Mouse (Mus musculus): ENCODE data around the gene Dennd2a. TPM values are rescaled to one million over a fixed set of nuclear protein-coding genes. Genes with fewer than 3 reads are reported as not detected.

The Dennd2a gene
- polyA plus RNA-seq, 1 experiment from 2014 or later, result 26.1 TPM

DNA sequence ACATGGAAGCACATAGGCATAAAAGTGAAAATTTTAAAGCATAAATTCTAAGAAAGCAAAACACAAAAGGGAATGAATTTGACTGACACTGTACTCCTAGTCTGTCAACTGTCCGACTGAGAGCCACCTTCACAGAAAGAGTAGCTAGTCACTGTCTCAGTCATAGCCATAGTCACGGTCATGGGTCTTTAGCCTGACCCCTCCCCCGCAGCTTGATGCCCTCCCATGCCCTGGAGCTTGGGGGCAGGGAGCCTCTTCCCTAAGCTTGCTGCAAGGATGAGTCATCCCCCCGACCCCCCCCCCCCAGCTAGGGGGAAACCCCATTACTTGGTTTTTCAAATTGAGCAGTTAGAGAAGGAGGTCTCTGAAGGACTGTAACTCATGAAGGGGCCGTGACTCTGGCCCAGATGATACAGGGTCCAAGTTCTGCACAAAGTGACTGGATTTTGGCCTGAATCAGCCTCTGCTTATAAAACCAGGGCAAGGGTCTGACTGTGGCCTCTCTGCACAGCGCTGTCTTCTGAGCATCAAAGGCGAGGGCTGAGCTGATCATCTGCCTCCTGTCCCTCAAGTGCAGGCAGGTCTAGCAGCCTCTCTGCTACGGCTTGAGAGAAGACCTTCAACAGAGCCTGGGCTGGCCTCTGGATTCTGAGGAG lies 5.6 kb downstream of the Dennd2a start:
- Histone ChIP-seq H3K4me1 (replicated peaks) (peaks cover 50% of the 10 kb centered on the region), H3K9ac (no peak overlapping the region), H3K4me2 (no peak overlapping the region), H3K9me3 (no peaks in the 10 kb centered on the region), H3K27ac (replicated peaks) (no peak overlapping the region), H3K27me3 (no peaks in the 10 kb centered on the region), H3K36me3 (peaks cover 15% of the 10 kb centered on the region), H3K4me3 (no peak overlapping the region)
- ATAC-seq (ENCODE audit: low read depth), result no peak
- WGBS, result 59% methylated on average over 8 of the region's 8 CpGs

DNA sequence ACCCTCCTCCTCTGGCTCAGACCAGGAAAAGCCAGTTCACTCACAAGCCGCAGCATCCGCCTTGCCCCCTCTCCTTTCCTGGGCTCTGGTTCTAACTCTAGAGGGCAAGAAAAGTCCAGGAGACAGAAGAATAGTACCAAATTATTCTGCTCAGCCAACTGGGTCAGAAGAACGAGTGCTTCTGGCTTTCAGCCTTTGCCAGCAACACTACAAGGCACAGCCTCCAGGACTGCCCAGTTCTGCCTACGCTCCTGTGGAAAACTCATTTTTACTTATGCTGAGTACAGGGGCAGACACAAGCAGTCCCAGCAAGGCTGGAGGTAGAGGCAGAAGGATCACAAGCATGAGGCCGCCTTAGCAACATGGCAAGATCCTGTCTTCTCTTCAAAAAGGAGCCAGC lies 9.6 kb downstream of the Dennd2a start:
- Histone ChIP-seq H3K4me3 (no peak overlapping the region), H3K4me2 (no peak overlapping the region), H3K36me3 (peaks cover 6% of the 10 kb centered on the region; the same call in 1 of the 2 replicates), H3K4me1 (replicated peaks) (peaks cover 59% of the 10 kb centered on the region), H3K27me3 (no peaks in the 10 kb centered on the region), H3K27ac (replicated peaks) (0 out of 2 replicates have a peak overlapping the region, but pooled peaks have one; percentile 46), H3K9me3 (no peaks in the 10 kb centered on the region), H3K9ac (no peak overlapping the region)
- no peak for ATAC-seq (ENCODE audit: low read depth)
- 81% methylated on average over 5 of the region's 5 CpGs for WGBS

DNA sequence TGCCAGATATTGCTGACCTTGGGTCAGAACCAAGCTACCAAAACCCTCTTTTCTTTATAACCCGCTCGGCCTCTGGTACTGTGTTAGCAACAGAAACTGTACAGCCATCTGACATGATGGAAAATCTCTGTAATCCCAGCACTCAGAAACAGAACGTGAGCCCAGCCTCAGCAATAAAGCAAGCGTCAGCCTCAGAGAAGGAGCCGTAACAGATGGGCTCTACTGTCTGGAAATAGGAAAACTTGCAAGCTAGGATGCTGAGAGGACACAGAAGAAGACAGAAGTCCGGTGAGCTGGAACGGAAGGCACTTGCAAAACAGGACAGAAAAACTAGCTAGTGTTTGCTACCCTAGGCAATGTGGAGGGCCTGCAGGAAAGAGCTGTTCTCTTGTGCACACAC lies 12.2 kb downstream of the Dennd2a start:
- H3K36me3 ChIP-seq, result no peaks in the 10 kb centered on the region
- H3K4me1 ChIP-seq (replicated peaks), result peaks cover 70% of the 10 kb centered on the region
- H3K27ac ChIP-seq (replicated peaks), result peak overlapping the region; percentile 79

GRCm38 (mm10) chr6:39543769-39544420 lies 13.8 kb downstream of the Dennd2a start:
- Histone ChIP-seq H3K4me1 (replicated peaks) (peaks cover 86% of the 10 kb centered on the region), H3K9me3 (no peaks in the 10 kb centered on the region), H3K4me3 (no peak overlapping the region), H3K27ac (replicated peaks) (peak overlapping the region; percentile 79), H3K9ac (peak overlapping the region; percentile 41), H3K27me3 (no peaks in the 10 kb centered on the region), H3K36me3 (no peaks in the 10 kb centered on the region), H3K4me2 (peak overlapping the region; percentile 26; the same call in 1 of the 2 replicates)
- ATAC-seq (ENCODE audit: low read depth), result no peak
- 22% methylated on average over 15 of the region's 15 CpGs for WGBS

More for the DNA sequence above, 12.2 kb downstream of the Dennd2a start:
- WGBS, result 76% methylated on average over 7 of the region's 7 CpGs
- Histone ChIP-seq H3K27me3 (no peaks in the 10 kb centered on the region), H3K4me3 (no peak overlapping the region), H3K9ac (no peak overlapping the region), H3K9me3 (no peaks in the 10 kb centered on the region), H3K4me2 (no peak overlapping the region)
- no peak for ATAC-seq (ENCODE audit: low read depth)

GRCm38 (mm10) chr6:39542631-39543597 lies 14.8 kb downstream of the Dennd2a start:
- WGBS, result 19% methylated on average over 15 of the region's 15 CpGs
- H3K4me1 ChIP-seq (replicated peaks), result peaks cover 89% of the 10 kb centered on the region
- H3K27ac ChIP-seq (replicated peaks), result peak overlapping the region; percentile 79
- H3K4me3 ChIP-seq, result no peak overlapping the region
- peak overlapping the region; percentile 41 for H3K9ac ChIP-seq
- H3K9me3 ChIP-seq, result no peaks in the 10 kb centered on the region
- peak overlapping the region; percentile 26; the same call in 1 of the 2 replicates for H3K4me2 ChIP-seq
- ATAC-seq (ENCODE audit: low read depth), result peak; percentile 79
- H3K27me3 ChIP-seq, result no peaks in the 10 kb centered on the region
- no peaks in the 10 kb centered on the region for H3K36me3 ChIP-seq

GRCm38 (mm10) chr6:39540563-39540962 lies 17.1 kb downstream of the Dennd2a start:
- H3K36me3 ChIP-seq, result no peaks in the 10 kb centered on the region
- 40% methylated on average over 2 of the region's 2 CpGs for WGBS
- no peak for ATAC-seq (ENCODE audit: low read depth)
- no peaks in the 10 kb centered on the region for H3K9me3 ChIP-seq
- H3K4me3 ChIP-seq, result no peak overlapping the region
- H3K27ac ChIP-seq (replicated peaks), result peak overlapping the region; percentile 82
- H3K4me2 ChIP-seq, result no peak overlapping the region; the same call in 1 of the 2 replicates
- no peaks in the 10 kb centered on the region for H3K27me3 ChIP-seq
- H3K4me1 ChIP-seq (replicated peaks), result peaks cover 68% of the 10 kb centered on the region
- no peak overlapping the region for H3K9ac ChIP-seq

DNA sequence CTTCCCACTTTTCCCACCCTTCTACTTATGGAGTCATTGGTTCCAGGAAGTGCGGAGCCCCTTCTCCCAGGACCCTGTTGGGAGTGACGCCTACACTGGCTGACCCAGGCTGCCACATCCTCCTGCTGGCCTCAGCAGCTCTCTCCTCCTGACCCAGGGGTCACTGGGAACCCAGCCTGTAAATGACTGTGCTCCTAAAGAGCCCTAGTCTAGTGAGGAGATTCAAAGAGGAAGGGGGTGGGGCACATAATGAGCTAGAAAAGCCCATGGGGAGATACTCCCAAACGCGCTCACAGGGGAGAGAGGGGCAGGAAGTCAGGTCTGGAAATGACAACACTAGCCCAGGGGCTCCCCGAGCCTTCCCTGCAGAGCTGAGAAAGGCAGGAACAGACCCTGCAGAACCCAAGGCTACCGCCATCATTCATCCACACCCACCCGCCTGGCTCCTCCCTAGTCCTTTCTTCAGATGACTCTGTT lies 17.9 kb downstream of the Dennd2a start:
- Histone ChIP-seq H3K4me1 (replicated peaks) (peaks cover 60% of the 10 kb centered on the region), H3K4me2 (peak overlapping the region; percentile 42), H3K9ac (peak overlapping the region; percentile 59), H3K4me3 (0 out of 2 replicates have a peak overlapping the region, but pooled peaks have one; percentile 3), H3K27me3 (no peaks in the 10 kb centered on the region), H3K36me3 (no peaks in the 10 kb centered on the region), H3K9me3 (no peaks in the 10 kb centered on the region), H3K27ac (replicated peaks) (peak overlapping the region; percentile 82)
- 9% methylated on average over 7 of the region's 7 CpGs for WGBS
- ATAC-seq (ENCODE audit: low read depth), result peak; percentile 47; the same call in 1 of the 2 replicates

DNA sequence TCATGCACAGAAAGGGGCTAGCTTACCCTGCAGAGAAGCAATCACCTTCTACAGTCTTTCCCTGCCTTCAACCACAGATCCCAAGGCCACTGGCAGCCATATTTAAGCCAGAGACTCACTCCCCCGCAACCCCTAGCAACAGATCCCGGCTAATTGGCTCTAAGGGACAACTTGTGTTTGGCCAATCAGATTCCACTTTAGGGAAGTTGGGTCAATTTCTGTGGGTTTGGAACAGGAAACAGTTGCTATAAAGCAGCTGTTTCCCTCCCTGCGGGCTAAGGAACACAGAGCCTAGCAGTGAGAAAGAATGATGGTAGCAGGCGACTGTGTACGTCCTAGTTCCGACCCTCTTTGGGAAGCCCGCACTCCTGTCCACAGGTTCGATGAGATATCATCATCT lies 19.4 kb downstream of the Dennd2a start:
- WGBS, result 73% methylated on average over 8 of the region's 8 CpGs

GRCm38 (mm10) chr6:39537276-39537675 lies 20.4 kb downstream of the Dennd2a start:
- Histone ChIP-seq H3K27me3 (no peaks in the 10 kb centered on the region), H3K4me1 (replicated peaks) (peaks cover 36% of the 10 kb centered on the region), H3K9me3 (no peaks in the 10 kb centered on the region), H3K9ac (no peak overlapping the region), H3K4me2 (no peak overlapping the region), H3K36me3 (no peaks in the 10 kb centered on the region), H3K4me3 (no peak overlapping the region), H3K27ac (replicated peaks) (no peak overlapping the region)
- no peak for ATAC-seq (ENCODE audit: low read depth)
- 94% methylated on average over 5 of the region's 5 CpGs for WGBS

More for the DNA sequence above, 19.4 kb downstream of the Dennd2a start:
- no peaks in the 10 kb centered on the region for H3K36me3 ChIP-seq
- H3K4me3 ChIP-seq, result no peak overlapping the region
- H3K4me2 ChIP-seq, result no peak overlapping the region
- H3K9ac ChIP-seq, result no peak overlapping the region
- H3K4me1 ChIP-seq (replicated peaks), result peaks cover 45% of the 10 kb centered on the region
- H3K9me3 ChIP-seq, result no peaks in the 10 kb centered on the region
- H3K27me3 ChIP-seq, result no peaks in the 10 kb centered on the region
- no peak overlapping the region for H3K27ac ChIP-seq (replicated peaks)
- no peak for ATAC-seq (ENCODE audit: low read depth)

- no peak for ATAC-seq (ENCODE audit: low read depth)
- peaks cover 33% of the 10 kb centered on the region for H3K4me1 ChIP-seq (replicated peaks)
- WGBS, result 61% methylated on average over 1 of the region's 1 CpGs
- H3K27ac ChIP-seq (replicated peaks), result no peak overlapping the region
- H3K4me3 ChIP-seq, result no peak overlapping the region
- H3K36me3 ChIP-seq, result no peaks in the 10 kb centered on the region
- no peaks in the 10 kb centered on the region for H3K27me3 ChIP-seq
- H3K9ac ChIP-seq, result no peak overlapping the region
- no peak overlapping the region for H3K4me2 ChIP-seq
- H3K9me3 ChIP-seq, result no peaks in the 10 kb centered on the region
These were observed 21.0 kb downstream of the Dennd2a start for GRCm38 (mm10) chr6:39536621-39537020.

DNA sequence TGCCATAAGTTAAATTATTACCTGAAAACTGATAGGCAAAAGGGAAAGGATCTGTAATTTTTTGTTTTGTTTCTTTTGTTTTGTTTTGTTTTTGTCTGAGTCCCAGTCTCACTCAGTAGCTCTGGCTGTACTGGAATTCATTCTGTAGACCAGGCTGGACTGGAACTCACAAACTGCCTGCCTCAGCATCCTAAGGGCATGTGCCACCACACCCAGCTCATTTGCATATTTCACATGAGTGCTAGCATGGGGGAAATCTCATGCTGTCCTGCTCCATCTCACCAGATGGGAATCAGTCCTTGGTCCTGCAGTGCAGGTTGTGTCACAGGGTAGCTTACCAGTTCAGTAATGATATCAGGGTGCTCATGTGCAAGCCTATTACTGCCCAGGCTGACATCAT lies 22.7 kb downstream of the Dennd2a start:
- no peak overlapping the region for H3K9ac ChIP-seq
- no peaks in the 10 kb centered on the region for H3K9me3 ChIP-seq
- no peaks in the 10 kb centered on the region for H3K27me3 ChIP-seq
- H3K4me3 ChIP-seq, result no peak overlapping the region
- no peak overlapping the region for H3K27ac ChIP-seq (replicated peaks)
- no peak for ATAC-seq (ENCODE audit: low read depth)
- H3K36me3 ChIP-seq, result no peaks in the 10 kb centered on the region
- H3K4me2 ChIP-seq, result no peak overlapping the region
- H3K4me1 ChIP-seq (replicated peaks), result peaks cover 25% of the 10 kb centered on the region
